Mouse (Mus musculus) erythroblast, embryonic 14.5 days (primary cell): ENCODE data around the gene Ikzf3. TPM values are rescaled to one million over a fixed set of nuclear protein-coding genes. Genes with fewer than 3 reads are reported as not detected.
A peak's percentile ranks its signal among the peaks of the same experiment; 100 is the strongest.

Source experiments
- H3K27me3 ChIP-seq: 2 replicates; pipeline ENCODE4 v1.6.1; 2012; ENCODE audit warnings: inconsistent platforms; ENCODE audit not compliant: control insufficient read depth
- H3K36me3 ChIP-seq: 2 replicates; pipeline ENCODE4 v1.6.1; 2012; ENCODE audit warnings: mild to moderate bottlenecking, inconsistent platforms; ENCODE audit not compliant: control insufficient read depth
- H3K4me1 ChIP-seq: 2 replicates; pipeline ENCODE4 v1.6.1; 2012; ENCODE audit warnings: inconsistent platforms; ENCODE audit not compliant: control insufficient read depth
- H3K4me3 ChIP-seq: replicated peaks from 2 replicates; pipeline ENCODE3; 2012; ENCODE audit warnings: moderate library complexity, mild to moderate bottlenecking, inconsistent platforms
- H3K9me3 ChIP-seq: 2 replicates; pipeline ENCODE4 v1.6.1; 2012; ENCODE audit warnings: low read length, inconsistent platforms, mixed read lengths; ENCODE audit not compliant: control insufficient read depth
- GATA1 ChIP-seq: IDR thresholded peaks from 2 replicates; pipeline ENCODE4 v1.6.1; 2012; ENCODE audit warnings: low read length, inconsistent platforms, mixed read lengths
- TAL1 ChIP-seq: IDR thresholded peaks from 3 replicates; pipeline ENCODE4 v1.6.1; 2012; ENCODE audit warnings: low read length, inconsistent platforms, mixed read lengths
- polyA plus RNA-seq: library from polyadenylated mRNA; stranded (reverse); fragments of >175 nt; gene quantifications from 2 replicates; pipeline ENCODE4 v1.2.3, GENCODE M21; 2012

Ikzf3 gene
- polyA plus RNA-seq, 1 experiment, result not detected

- H3K27me3 ChIP-seq, result peaks cover 47% of the 10 kb centered on the region
- peaks cover 2% of the 10 kb centered on the region; the same call in 1 of the 2 replicates for H3K9me3 ChIP-seq
- H3K36me3 ChIP-seq, result peaks cover 9% of the 10 kb centered on the region; the same call in 1 of the 2 replicates
- H3K4me1 ChIP-seq, result no peaks in the 10 kb centered on the region
- no peak for TF ChIP-seq TAL1
- no peak for TF ChIP-seq GATA1
- H3K4me3 ChIP-seq, result peak overlapping the region; percentile 56
Observed at GRCm38 (mm10) chr11:98448191-98448790, 97.5 kb downstream of the Ikzf3 start.

GRCm38 (mm10) chr11:98447475-98447834 is 98.4 kb downstream of the Ikzf3 start:
- H3K4me1 ChIP-seq, result no peaks in the 10 kb centered on the region
- no peak for TF ChIP-seq TAL1
- TF ChIP-seq GATA1, result no peak
- H3K9me3 ChIP-seq, result peaks cover 2% of the 10 kb centered on the region; the same call in 1 of the 2 replicates
- peaks cover 7% of the 10 kb centered on the region; the same call in 1 of the 2 replicates for H3K36me3 ChIP-seq
- H3K27me3 ChIP-seq, result peaks cover 47% of the 10 kb centered on the region
- H3K4me3 ChIP-seq, result peak overlapping the region; percentile 56

GRCm38 (mm10) chr11:98446562-98447474 is 99.0 kb downstream of the Ikzf3 start:
- Histone ChIP-seq H3K9me3 (peaks cover 2% of the 10 kb centered on the region; the same call in 1 of the 2 replicates), H3K4me1 (no peaks in the 10 kb centered on the region), H3K27me3 (peaks cover 47% of the 10 kb centered on the region), H3K4me3 (peak overlapping the region; percentile 56), H3K36me3 (peaks cover 7% of the 10 kb centered on the region; the same call in 1 of the 2 replicates)
- TF ChIP-seq GATA1 (no peak), TAL1 (no peak)

GRCm38 (mm10) chr11:98446213-98446561 is 99.6 kb downstream of the Ikzf3 start, which contains the start of gene Grb7:
Gene Grb7, plus strand, starts transcription at chr11:98446394.
- H3K9me3 ChIP-seq, result peaks cover 2% of the 10 kb centered on the region; the same call in 1 of the 2 replicates
- TF ChIP-seq GATA1, result no peak
- TF ChIP-seq TAL1, result no peak
- peak within 1 kb of the TSS; percentile 39 for H3K4me3 ChIP-seq
- H3K27me3 ChIP-seq, result peaks cover 47% of the 10 kb centered on the region
- peaks cover 6% of the 10 kb centered on the region; the same call in 1 of the 2 replicates for H3K36me3 ChIP-seq
- H3K4me1 ChIP-seq, result no peaks in the 10 kb centered on the region

- peaks cover 2% of the 10 kb centered on the region; the same call in 1 of the 2 replicates for H3K36me3 ChIP-seq
- TF ChIP-seq TAL1 (no peak), GATA1 (no peak)
- H3K27me3 ChIP-seq, result peaks cover 47% of the 10 kb centered on the region
- H3K9me3 ChIP-seq, result peaks cover 2% of the 10 kb centered on the region; the same call in 1 of the 2 replicates
- no peaks in the 10 kb centered on the region for H3K4me1 ChIP-seq
- no peak overlapping the region for H3K4me3 ChIP-seq
Observed at GRCm38 (mm10) chr11:98445679-98446078, 100.2 kb downstream of the Ikzf3 start.

GRCm38 (mm10) chr11:98445238-98445637 is 100.6 kb downstream of the Ikzf3 start:
- H3K27me3 ChIP-seq, result peaks cover 47% of the 10 kb centered on the region
- H3K36me3 ChIP-seq, result no peaks in the 10 kb centered on the region; the same call in 1 of the 2 replicates
- peaks cover 2% of the 10 kb centered on the region; the same call in 1 of the 2 replicates for H3K9me3 ChIP-seq
- no peaks in the 10 kb centered on the region for H3K4me1 ChIP-seq
- TF ChIP-seq TAL1 (no peak), GATA1 (no peak)
- no peak overlapping the region for H3K4me3 ChIP-seq

- peaks cover 38% of the 10 kb centered on the region for H3K27me3 ChIP-seq
- H3K9me3 ChIP-seq, result peaks cover 4% of the 10 kb centered on the region; the same call in 1 of the 2 replicates
- H3K4me3 ChIP-seq, result no peak overlapping the region
- no peaks in the 10 kb centered on the region for H3K36me3 ChIP-seq
- peaks cover 4% of the 10 kb centered on the region for H3K4me1 ChIP-seq
- TF ChIP-seq TAL1 (no peak), GATA1 (no peak)
Observed at GRCm38 (mm10) chr11:98443688-98444087, 102.1 kb downstream of the Ikzf3 start.

- Histone ChIP-seq H3K27me3 (no peaks in the 10 kb centered on the region), H3K4me3 (peak within 1 kb of the TSS; percentile 94), H3K4me1 (peaks cover 17% of the 10 kb centered on the region), H3K9me3 (peaks cover 2% of the 10 kb centered on the region; the same call in 1 of the 2 replicates), H3K36me3 (peaks cover 3% of the 10 kb centered on the region; the same call in 1 of the 2 replicates)
- no peak for TF ChIP-seq GATA1
- no peak for TF ChIP-seq TAL1
Observed at GRCm38 (mm10) chr11:98438331-98439158, 107.3 kb downstream of the Ikzf3 start, which contains the start of gene Mien1. Gene Mien1, minus strand, starts transcription at chr11:98438991.
